Mouse (Mus musculus): ENCODE measurements at regions not wholly inside any gene's neighbourhood (a gene's known extent, or its start where the extent isn't known, plus 50 kb on each side); places are given as distances from the start of the nearest gene placed in this dataset.

- Histone ChIP-seq H3K27me3 (ENCODE audit: control insufficient read depth, insufficient read depth, low read length) (no peaks in the 10 kb centered on the region), H3K27ac (ENCODE audit: control insufficient read depth, insufficient read depth, low read depth, low read length) (no peak overlapping the region), H3K36me3 (ENCODE audit: control insufficient read depth, insufficient read depth, low read length) (no peaks in the 10 kb centered on the region), H3K4me3 (ENCODE audit: control insufficient read depth, low read depth, low read length) (no peak overlapping the region), H3K4me1 (ENCODE audit: control insufficient read depth, insufficient read depth, low read length) (no peaks in the 10 kb centered on the region)
- TF ChIP-seq POLR2A (IDR thresholded peaks at IDR 0.05; ENCODE audit: control insufficient read depth, low read depth, low read length) = no peak
- no peak for TF ChIP-seq CTCF (IDR thresholded peaks at IDR 0.05; ENCODE audit: control insufficient read depth, insufficient read depth, insufficient replicate concordance, low read depth, low read length)
Measured at GRCm38 (mm10) chr2:101019384-101019783, 605.1 kb upstream of the Rag2 start.

DNA sequence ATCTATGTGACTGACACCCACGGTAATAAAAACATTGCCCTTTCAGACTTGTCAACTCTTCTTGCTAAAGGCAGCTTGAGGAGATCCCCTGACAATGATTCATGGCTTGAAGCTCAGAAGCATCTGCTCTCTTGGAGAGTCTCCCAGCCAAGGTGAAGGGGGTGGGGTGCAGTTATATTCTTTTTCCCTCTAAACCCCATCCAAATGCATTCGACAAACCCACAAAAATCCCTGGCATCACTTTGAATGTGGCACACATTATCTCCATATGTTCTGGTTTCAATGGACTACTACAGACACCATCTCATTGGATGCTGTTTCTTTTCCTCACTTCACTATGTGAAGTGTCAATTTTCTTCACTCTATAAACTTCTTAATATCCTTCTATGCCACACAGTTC is 603.0 kb upstream of the Rag2 start:
- H3K4me1 ChIP-seq (ENCODE audit: control insufficient read depth, insufficient read depth, low read length) = no peaks in the 10 kb centered on the region
- H3K36me3 ChIP-seq (ENCODE audit: control insufficient read depth, insufficient read depth, low read length) = no peaks in the 10 kb centered on the region
- H3K27me3 ChIP-seq (ENCODE audit: control insufficient read depth, insufficient read depth, low read length) = no peaks in the 10 kb centered on the region
- no peak overlapping the region for H3K4me3 ChIP-seq (ENCODE audit: control insufficient read depth, low read depth, low read length)
- H3K27ac ChIP-seq (ENCODE audit: control insufficient read depth, insufficient read depth, low read depth, low read length) = no peak overlapping the region
- no peak for TF ChIP-seq CTCF (IDR thresholded peaks at IDR 0.05; ENCODE audit: control insufficient read depth, insufficient read depth, insufficient replicate concordance, low read depth, low read length)
- TF ChIP-seq POLR2A (IDR thresholded peaks at IDR 0.05; ENCODE audit: control insufficient read depth, low read depth, low read length) = no peak

DNA sequence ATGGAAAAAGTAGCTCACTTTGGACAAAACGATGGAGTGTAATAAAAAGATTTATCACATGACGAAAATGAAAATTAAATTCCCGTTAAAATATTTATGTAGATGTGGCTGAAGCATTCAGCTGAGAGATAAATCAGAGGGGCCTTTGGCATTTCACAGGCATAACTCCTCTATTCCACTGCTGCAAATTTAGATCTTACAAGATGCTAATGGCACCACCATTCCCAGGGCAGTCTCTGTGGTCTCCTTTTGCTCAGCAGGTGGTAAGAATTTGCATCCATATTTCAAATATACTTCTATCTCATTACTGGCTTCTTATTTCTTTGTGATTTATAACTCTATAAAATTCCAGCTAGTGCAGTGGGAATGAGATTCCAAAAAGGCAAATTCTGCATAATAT is 581.5 kb upstream of the Rag2 start:
- Histone ChIP-seq H3K4me1 (ENCODE audit: control insufficient read depth, insufficient read depth, low read length) (no peaks in the 10 kb centered on the region), H3K4me3 (ENCODE audit: control insufficient read depth, low read depth, low read length) (no peak overlapping the region), H3K27me3 (ENCODE audit: control insufficient read depth, insufficient read depth, low read length) (no peaks in the 10 kb centered on the region), H3K36me3 (ENCODE audit: control insufficient read depth, insufficient read depth, low read length) (no peaks in the 10 kb centered on the region), H3K27ac (ENCODE audit: control insufficient read depth, insufficient read depth, low read depth, low read length) (no peak overlapping the region)
- TF ChIP-seq POLR2A (IDR thresholded peaks at IDR 0.05; ENCODE audit: control insufficient read depth, low read depth, low read length) (no peak), CTCF (IDR thresholded peaks at IDR 0.05; ENCODE audit: control insufficient read depth, insufficient read depth, insufficient replicate concordance, low read depth, low read length) (no peak)

- no peak overlapping the region for H3K4me3 ChIP-seq (ENCODE audit: control insufficient read depth, low read depth, low read length)
- H3K4me1 ChIP-seq (ENCODE audit: control insufficient read depth, insufficient read depth, low read length) = no peaks in the 10 kb centered on the region
- H3K36me3 ChIP-seq (ENCODE audit: control insufficient read depth, insufficient read depth, low read length) = no peaks in the 10 kb centered on the region
- TF ChIP-seq CTCF (IDR thresholded peaks at IDR 0.05; ENCODE audit: control insufficient read depth, insufficient read depth, insufficient replicate concordance, low read depth, low read length) = no peak
- no peak overlapping the region for H3K27ac ChIP-seq (ENCODE audit: control insufficient read depth, insufficient read depth, low read depth, low read length)
- H3K27me3 ChIP-seq (ENCODE audit: control insufficient read depth, insufficient read depth, low read length) = no peaks in the 10 kb centered on the region
Measured at GRCm38 (mm10) chr2:101062939-101063338, 561.6 kb upstream of the Rag2 start.

DNA sequence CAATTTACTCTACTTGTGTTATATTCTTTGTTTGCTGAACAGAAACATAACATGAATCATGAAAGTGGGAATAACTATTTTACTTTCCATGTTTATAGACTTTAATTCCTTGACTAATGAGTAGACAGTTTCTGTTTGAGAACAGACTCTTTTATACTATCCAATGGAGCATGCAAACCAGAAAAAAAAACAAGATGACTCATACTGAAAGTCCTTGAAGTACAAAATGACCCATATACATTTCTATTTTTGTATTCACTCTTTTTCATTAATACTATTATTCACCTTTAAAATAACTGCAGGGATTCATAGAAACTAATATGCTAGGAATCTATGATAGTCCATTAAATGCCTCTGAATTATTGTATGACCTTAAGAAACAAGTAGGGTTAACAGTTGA is 549.5 kb upstream of the Rag2 start:
- H3K4me3 ChIP-seq (ENCODE audit: control insufficient read depth, low read depth, low read length) = no peak overlapping the region
- H3K36me3 ChIP-seq (ENCODE audit: control insufficient read depth, insufficient read depth, low read length) = no peaks in the 10 kb centered on the region
- no peak overlapping the region for H3K27ac ChIP-seq (ENCODE audit: control insufficient read depth, insufficient read depth, low read depth, low read length)
- TF ChIP-seq CTCF (IDR thresholded peaks at IDR 0.05; ENCODE audit: control insufficient read depth, insufficient read depth, insufficient replicate concordance, low read depth, low read length) = no peak
- no peak for TF ChIP-seq POLR2A (IDR thresholded peaks at IDR 0.05; ENCODE audit: control insufficient read depth, low read depth, low read length)
- H3K4me1 ChIP-seq (ENCODE audit: control insufficient read depth, insufficient read depth, low read length) = no peaks in the 10 kb centered on the region
- no peaks in the 10 kb centered on the region for H3K27me3 ChIP-seq (ENCODE audit: control insufficient read depth, insufficient read depth, low read length)

DNA sequence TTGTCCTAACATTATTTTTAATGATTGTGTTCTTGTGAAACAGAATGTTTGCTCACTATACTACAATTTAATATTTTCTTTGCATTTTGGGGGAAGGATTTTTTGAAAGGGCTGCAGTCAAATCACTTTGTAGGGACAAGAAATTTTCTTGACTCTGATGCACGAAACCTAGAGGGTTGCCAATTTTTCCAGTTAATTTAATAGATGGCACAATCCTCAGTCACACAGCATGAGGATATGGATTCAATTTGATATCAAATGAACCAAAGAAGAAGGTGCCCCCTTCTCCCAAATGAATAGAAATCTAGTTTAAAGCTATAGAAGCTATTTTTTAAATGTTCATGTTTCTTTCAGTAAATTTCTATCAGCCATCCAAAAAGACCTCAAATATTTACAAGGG is 544.3 kb upstream of the Rag2 start:
- no peaks in the 10 kb centered on the region for H3K27me3 ChIP-seq (ENCODE audit: control insufficient read depth, insufficient read depth, low read length)
- no peak for TF ChIP-seq POLR2A (IDR thresholded peaks at IDR 0.05; ENCODE audit: control insufficient read depth, low read depth, low read length)
- TF ChIP-seq CTCF (IDR thresholded peaks at IDR 0.05; ENCODE audit: control insufficient read depth, insufficient read depth, insufficient replicate concordance, low read depth, low read length) = no peak
- H3K4me1 ChIP-seq (ENCODE audit: control insufficient read depth, insufficient read depth, low read length) = no peaks in the 10 kb centered on the region
- H3K4me3 ChIP-seq (ENCODE audit: control insufficient read depth, low read depth, low read length) = no peak overlapping the region
- no peaks in the 10 kb centered on the region for H3K36me3 ChIP-seq (ENCODE audit: control insufficient read depth, insufficient read depth, low read length)
- H3K27ac ChIP-seq (ENCODE audit: control insufficient read depth, insufficient read depth, low read depth, low read length) = no peak overlapping the region

- Histone ChIP-seq H3K27me3 (ENCODE audit: control insufficient read depth, insufficient read depth, low read length) (no peaks in the 10 kb centered on the region), H3K4me3 (ENCODE audit: control insufficient read depth, low read depth, low read length) (no peak overlapping the region), H3K27ac (ENCODE audit: control insufficient read depth, insufficient read depth, low read depth, low read length) (no peak overlapping the region), H3K36me3 (ENCODE audit: control insufficient read depth, insufficient read depth, low read length) (no peaks in the 10 kb centered on the region), H3K4me1 (ENCODE audit: control insufficient read depth, insufficient read depth, low read length) (no peaks in the 10 kb centered on the region)
- no peak for TF ChIP-seq POLR2A (IDR thresholded peaks at IDR 0.05; ENCODE audit: control insufficient read depth, low read depth, low read length)
- TF ChIP-seq CTCF (IDR thresholded peaks at IDR 0.05; ENCODE audit: control insufficient read depth, insufficient read depth, insufficient replicate concordance, low read depth, low read length) = no peak
Measured at GRCm38 (mm10) chr2:101083813-101084212, 540.7 kb upstream of the Rag2 start.

GRCm38 (mm10) chr2:101084648-101085047 is 539.9 kb upstream of the Rag2 start:
- H3K27me3 ChIP-seq (ENCODE audit: control insufficient read depth, insufficient read depth, low read length) = no peaks in the 10 kb centered on the region
- no peak overlapping the region for H3K4me3 ChIP-seq (ENCODE audit: control insufficient read depth, low read depth, low read length)
- H3K4me1 ChIP-seq (ENCODE audit: control insufficient read depth, insufficient read depth, low read length) = no peaks in the 10 kb centered on the region
- H3K36me3 ChIP-seq (ENCODE audit: control insufficient read depth, insufficient read depth, low read length) = no peaks in the 10 kb centered on the region
- no peak overlapping the region for H3K27ac ChIP-seq (ENCODE audit: control insufficient read depth, insufficient read depth, low read depth, low read length)
- TF ChIP-seq CTCF (IDR thresholded peaks at IDR 0.05; ENCODE audit: control insufficient read depth, insufficient read depth, insufficient replicate concordance, low read depth, low read length) (no peak), POLR2A (IDR thresholded peaks at IDR 0.05; ENCODE audit: control insufficient read depth, low read depth, low read length) (no peak)

Data from testis, adult 2 months (tissue).